Mouse (Mus musculus) intestine, embryonic 14.5 days (tissue): ENCODE measurements at regions not wholly inside any gene's neighbourhood (a gene's known extent, or its start where the extent isn't known, plus 50 kb on each side); places are given as distances from the start of the nearest gene placed in this dataset.

Experiments used
- ATAC-seq: fragments of 200-750 bp; cut with Nextera tagmentation; replicated peaks from 2 replicates; pipeline ENCODE4 v1.8.0; 2017; ENCODE audit warnings: low read depth, moderate number of reproducible peaks, moderate TSS enrichment, moderate library complexity; ENCODE audit not compliant: low FRiP score, low TSS enrichment
- DNase-seq: peaks from one replicate; pipeline ENCODE4 v3.0.0-alpha.2; 2018; ENCODE audit warnings: low spot score
- H3K27ac ChIP-seq: fragments of 300-500 bp; sonication (generic); 2 replicates; pipeline ENCODE4 v1.5.1; 2014; ENCODE audit warnings: low read depth, mild to moderate bottlenecking, control low read depth
- H3K27me3 ChIP-seq: fragments of 300-500 bp; sonication (generic); replicated peaks from 2 replicates; pipeline ENCODE4 v1.6.1; 2014; ENCODE audit warnings: low read length, control low read depth; ENCODE audit not compliant: control insufficient read depth, insufficient read depth
- H3K36me3 ChIP-seq: fragments of 300-500 bp; sonication (generic); 2 replicates; pipeline ENCODE4 v1.6.1; 2014; ENCODE audit warnings: low read length, control low read depth; ENCODE audit not compliant: control insufficient read depth, insufficient read depth
- H3K4me1 ChIP-seq: fragments of 300-500 bp; sonication (generic); replicated peaks from 2 replicates; pipeline ENCODE4 v1.6.1; 2014; ENCODE audit warnings: low read length, control low read depth, mixed read lengths; ENCODE audit not compliant: control insufficient read depth, insufficient read depth
- H3K4me2 ChIP-seq: fragments of 300-500 bp; sonication (generic); 2 replicates; pipeline ENCODE4 v1.6.1; 2014; ENCODE audit warnings: low read length
- H3K4me3 ChIP-seq: fragments of 300-500 bp; sonication (generic); 2 replicates; pipeline ENCODE4 v1.5.1; 2014; ENCODE audit warnings: low read depth, low read length, control low read depth, mixed read lengths
- H3K9ac ChIP-seq: fragments of 300-500 bp; sonication (generic); 2 replicates; pipeline ENCODE4 v1.6.1; 2014; ENCODE audit warnings: mild to moderate bottlenecking, low read length
- H3K9me3 ChIP-seq: fragments of 300-500 bp; sonication (generic); 2 replicates; pipeline ENCODE4 v1.6.1; 2016; ENCODE audit warnings: low read length, control low read depth; ENCODE audit not compliant: control insufficient read depth
- WGBS: fragments of 180-500 bp; shearing (Covaris S2); extraction: QIAGEN DNeasy Blood & Tissue Kit; methylation state at CpG from one replicate; pipeline ENCODE4 v1.1.7; 2014; 5-methylcytosine and 5-hydroxymethylcytosine counted together

DNA sequence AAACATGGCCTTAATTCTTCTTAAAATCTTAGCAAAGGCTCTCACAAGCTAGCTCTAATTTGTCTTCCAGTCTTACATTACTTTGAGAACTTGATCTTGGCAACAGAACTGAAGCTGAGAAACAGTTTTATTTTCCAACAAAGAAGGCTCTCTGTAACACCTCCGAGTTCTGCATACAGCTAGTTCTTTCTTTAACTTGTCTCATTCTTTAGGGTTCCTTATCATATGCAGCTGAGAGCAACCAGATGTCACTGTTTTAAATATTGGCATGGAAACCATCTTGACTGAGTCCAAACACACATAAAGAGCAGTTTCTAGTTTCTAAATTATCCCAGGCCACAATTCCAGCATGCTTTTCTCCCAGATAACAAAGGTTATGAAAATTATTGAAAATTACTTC is 969.9 kb downstream of the Diaph3 start:
- Histone ChIP-seq H3K4me2 (no peak overlapping the region), H3K9me3 (no peaks in the 10 kb centered on the region), H3K27me3 (no peaks in the 10 kb centered on the region), H3K4me1 (no peaks in the 10 kb centered on the region), H3K9ac (no peak overlapping the region), H3K27ac (no peak overlapping the region), H3K36me3 (no peaks in the 10 kb centered on the region), H3K4me3 (no peak overlapping the region)
- DNase-seq (no peak), ATAC-seq (no peak)
- WGBS = 31% methylated on average over 1 of the region's 1 CpGs

DNA sequence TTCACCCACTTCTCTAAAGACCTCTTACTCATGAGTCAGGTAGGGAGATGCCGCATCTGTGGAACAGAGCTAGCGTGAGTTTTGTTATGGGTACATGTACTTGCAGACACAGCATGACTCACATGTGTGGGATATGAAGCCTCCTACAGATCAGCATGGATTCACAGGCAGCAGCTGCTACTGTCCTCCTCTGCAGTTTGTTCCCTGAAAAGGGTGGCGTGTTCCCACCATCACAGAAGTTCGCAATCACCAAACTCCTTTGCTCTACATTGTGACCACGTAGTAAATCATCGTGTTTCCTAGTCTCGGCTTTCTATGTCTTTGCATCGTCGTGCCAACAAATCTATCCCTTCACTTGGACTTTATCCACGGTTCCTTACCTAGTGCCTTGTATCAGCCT is 981.9 kb downstream of the Diaph3 start:
- no peaks in the 10 kb centered on the region for H3K9me3 ChIP-seq
- 88% methylated on average over 10 of the region's 10 CpGs for WGBS
- no peak overlapping the region for H3K4me2 ChIP-seq
- DNase-seq (no peak), ATAC-seq (no peak)
- no peaks in the 10 kb centered on the region for H3K4me1 ChIP-seq
- no peak overlapping the region for H3K27ac ChIP-seq
- no peak overlapping the region for H3K9ac ChIP-seq
- H3K4me3 ChIP-seq = no peak overlapping the region
- H3K36me3 ChIP-seq = no peaks in the 10 kb centered on the region
- no peaks in the 10 kb centered on the region for H3K27me3 ChIP-seq

- Histone ChIP-seq H3K9ac (no peak overlapping the region), H3K4me2 (no peak overlapping the region), H3K27ac (no peak overlapping the region), H3K27me3 (no peaks in the 10 kb centered on the region), H3K4me3 (no peak overlapping the region), H3K36me3 (no peaks in the 10 kb centered on the region), H3K4me1 (no peaks in the 10 kb centered on the region), H3K9me3 (no peaks in the 10 kb centered on the region)
- WGBS = 96% methylated on average over 3 of the region's 3 CpGs
- ATAC-seq (no peak), DNase-seq (no peak)
Observed at GRCm38 (mm10) chr14:86154688-86155087, 986.3 kb downstream of the Diaph3 start.

- DNase-seq (no peak), ATAC-seq (no peak)
- no peak overlapping the region for H3K4me3 ChIP-seq
- no peak overlapping the region for H3K27ac ChIP-seq
- 85% methylated on average over 1 of the region's 1 CpGs for WGBS
- H3K27me3 ChIP-seq = no peaks in the 10 kb centered on the region
- no peaks in the 10 kb centered on the region for H3K36me3 ChIP-seq
- H3K4me1 ChIP-seq = no peaks in the 10 kb centered on the region
- no peak overlapping the region for H3K9ac ChIP-seq
- H3K4me2 ChIP-seq = no peak overlapping the region
- H3K9me3 ChIP-seq = no peaks in the 10 kb centered on the region
Observed at GRCm38 (mm10) chr14:86151276-86151675, 989.8 kb downstream of the Diaph3 start.

DNA sequence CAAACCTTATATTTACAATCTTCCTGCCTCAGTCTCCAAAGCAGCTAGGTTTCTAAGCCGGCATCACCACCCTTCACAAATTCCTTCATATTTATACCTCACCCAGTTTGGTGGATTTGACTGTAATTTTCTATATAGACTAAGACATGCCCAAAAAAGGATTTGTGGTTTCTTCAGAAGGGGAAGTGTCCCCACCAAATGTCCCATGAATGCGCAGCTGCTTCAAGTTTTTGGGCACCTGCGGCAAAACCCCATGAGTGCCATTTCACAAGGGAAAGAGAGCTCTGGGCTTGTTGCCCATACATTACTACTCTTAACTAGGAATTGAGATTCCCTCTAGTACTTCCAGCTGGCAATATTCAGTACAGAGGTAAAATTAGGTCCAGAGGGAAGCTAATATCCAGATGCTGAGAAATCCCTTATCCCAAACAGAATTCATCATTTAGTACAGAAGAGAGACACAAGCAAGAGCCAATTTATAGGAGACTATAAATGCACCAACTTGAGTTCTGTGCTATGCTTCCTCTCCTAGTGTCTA is 990.6 kb downstream of the Diaph3 start:
- H3K9ac ChIP-seq = no peak overlapping the region
- no peaks in the 10 kb centered on the region for H3K9me3 ChIP-seq
- H3K4me1 ChIP-seq = no peaks in the 10 kb centered on the region
- DNase-seq = no peak
- no peak for ATAC-seq
- H3K4me3 ChIP-seq = no peak overlapping the region
- no peaks in the 10 kb centered on the region for H3K27me3 ChIP-seq
- WGBS = 94% methylated on average over 3 of the region's 3 CpGs
- H3K27ac ChIP-seq = no peak overlapping the region
- H3K36me3 ChIP-seq = no peaks in the 10 kb centered on the region
- H3K4me2 ChIP-seq = no peak overlapping the region

GRCm38 (mm10) chr14:86115254-86116057 is 1025.6 kb downstream of the Diaph3 start:
- Histone ChIP-seq H3K9ac (no peak overlapping the region), H3K27me3 (no peaks in the 10 kb centered on the region), H3K4me2 (no peak overlapping the region), H3K27ac (no peak overlapping the region), H3K36me3 (no peaks in the 10 kb centered on the region), H3K4me1 (no peaks in the 10 kb centered on the region), H3K9me3 (no peaks in the 10 kb centered on the region), H3K4me3 (no peak overlapping the region)
- ATAC-seq (no peak), DNase-seq (no peak)
- WGBS = 56% methylated on average over 4 of the region's 4 CpGs

DNA sequence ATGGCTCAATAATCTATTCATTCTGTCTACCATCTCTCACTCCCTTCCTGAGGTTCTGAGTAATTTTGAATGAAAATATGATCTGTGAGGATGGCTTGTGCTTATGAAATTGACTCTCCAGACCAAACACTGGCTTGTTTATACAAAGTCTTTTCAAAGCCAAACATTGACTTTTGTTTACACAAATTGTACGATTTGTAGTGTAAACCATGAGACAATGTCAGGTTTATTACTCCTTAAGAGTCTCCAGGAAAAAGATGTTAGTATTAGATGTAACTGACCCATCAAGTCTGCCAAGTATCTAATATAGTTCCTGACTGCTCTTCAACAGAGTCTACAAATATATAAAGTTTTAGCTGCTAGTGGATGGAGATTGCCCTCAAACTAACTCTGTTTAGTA is 1039.5 kb downstream of the Diaph3 start:
- H3K4me3 ChIP-seq = no peak overlapping the region
- no peaks in the 10 kb centered on the region for H3K27me3 ChIP-seq
- no peaks in the 10 kb centered on the region for H3K36me3 ChIP-seq
- 27% methylated on average over 1 of the region's 1 CpGs for WGBS
- DNase-seq (no peak), ATAC-seq (no peak)
- H3K4me2 ChIP-seq = no peak overlapping the region
- no peak overlapping the region for H3K27ac ChIP-seq
- no peaks in the 10 kb centered on the region for H3K4me1 ChIP-seq
- no peak overlapping the region for H3K9ac ChIP-seq
- no peaks in the 10 kb centered on the region for H3K9me3 ChIP-seq

- no peak for ATAC-seq
- no peak overlapping the region for H3K4me2 ChIP-seq
- H3K27ac ChIP-seq = no peak overlapping the region
- 62% methylated on average over 6 of the region's 6 CpGs for whole genome bisulfite sequencing
- H3K36me3 ChIP-seq = no peaks in the 10 kb centered on the region
- H3K9me3 ChIP-seq = no peaks in the 10 kb centered on the region
- H3K9ac ChIP-seq = no peak overlapping the region
- H3K4me1 ChIP-seq = no peaks in the 10 kb centered on the region
- DNase-seq = no peak
- H3K27me3 ChIP-seq = no peaks in the 10 kb centered on the region
- no peak overlapping the region for H3K4me3 ChIP-seq
Observed at GRCm38 (mm10) chr14:86070313-86071100, 1070.5 kb downstream of the Diaph3 start.
